Mouse (Mus musculus) cerebellum, adult 2 months (tissue): ENCODE data around the gene Enkd1.

Experiments used
- CTCF ChIP-seq: fragments of 200-500 bp; IDR thresholded peaks from 2 replicates; pipeline ENCODE4 v1.5.1; 2011; ENCODE audit warnings: low read depth, mild to moderate bottlenecking, control low read depth, low read length, moderate library complexity, borderline replicate concordance; ENCODE audit not compliant: insufficient read depth
- POLR2A ChIP-seq: fragments of 200-500 bp; IDR thresholded peaks from 2 replicates; pipeline ENCODE4 v1.6.1; 2011; ENCODE audit warnings: low read length, control low read depth, borderline replicate concordance; ENCODE audit not compliant: insufficient read depth

GRCm38 (mm10) chr8:105702731-105703415 lies 5.1 kb downstream of the Enkd1 start:
- TF ChIP-seq CTCF = no peak
- no peak for TF ChIP-seq POLR2A
